Mouse (Mus musculus) heart, adult 2 months (tissue): Measurements from ENCODE around the gene A430033K04Rik.

Experiments
- CTCF ChIP-seq: fragments of 200-600 bp; IDR thresholded peaks from 2 replicates; pipeline ENCODE4 v1.8.1; 2022; ENCODE audit warnings: antibody characterized with exemption, mild to moderate bottlenecking, moderate library complexity
- EP300 ChIP-seq: fragments of 200-500 bp; IDR thresholded peaks from 2 replicates; pipeline ENCODE4 v1.6.1; 2011; ENCODE audit warnings: low read depth, low read length, control low read depth; ENCODE audit not compliant: insufficient read depth
- POLR2A ChIP-seq: fragments of 200-500 bp; IDR thresholded peaks from 2 replicates; pipeline ENCODE4 v1.6.1; 2011; ENCODE audit warnings: mild to moderate bottlenecking, low read depth, low read length, control low read depth; ENCODE audit not compliant: insufficient read depth

DNA sequence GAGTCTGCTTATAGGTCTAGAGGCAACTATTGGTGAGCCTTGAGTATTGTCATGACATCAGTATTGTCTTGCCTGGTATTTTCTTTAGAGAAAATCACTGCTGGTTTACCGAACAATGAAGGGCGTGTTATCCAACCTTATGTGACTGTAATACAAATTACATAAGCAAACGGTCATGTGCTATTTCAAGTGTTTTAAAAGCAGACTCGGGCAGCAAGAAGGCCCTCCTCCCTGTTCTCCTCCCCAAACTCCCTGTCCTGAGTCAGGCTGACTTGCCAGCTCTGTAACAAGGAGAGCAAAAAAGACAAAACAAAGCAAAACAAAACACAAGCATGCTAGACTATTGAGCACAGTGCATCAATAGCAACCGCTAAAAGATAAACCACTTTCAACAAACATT is 1.8 kb upstream of the A430033K04Rik start:
- no peak for TF ChIP-seq CTCF
- TF ChIP-seq POLR2A, result no peak
- TF ChIP-seq EP300, result no peak
